Mouse (Mus musculus): ENCODE measurements around the gene Fgfr2. TPM values are rescaled to one million over a fixed set of nuclear protein-coding genes. Genes with fewer than 3 reads are reported as not detected.

Gene Fgfr2
- polyA plus RNA-seq, 1 experiment: 0.17 TPM

- no peaks in the 10 kb centered on the region for H3K36me3 ChIP-seq (ENCODE audit: control insufficient read depth, insufficient read depth)
- H3K4me2 ChIP-seq (ENCODE audit: low read depth): no peak overlapping the region
- no peaks in the 10 kb centered on the region for H3K27me3 ChIP-seq (ENCODE audit: control insufficient read depth, insufficient read depth, insufficient read length)
- no peak overlapping the region for H3ac ChIP-seq (ENCODE audit: control insufficient read depth, insufficient read length)
- TF ChIP-seq MYOG (IDR thresholded peaks at IDR 0.05; ENCODE audit: control insufficient read depth in 1 of 3, insufficient read depth in 1 of 3, insufficient read length in 2 of 3, low read depth in 2 of 3) (no peak), REST (IDR thresholded peaks at IDR 0.05; ENCODE audit: insufficient read depth, insufficient read length) (no peak), USF1 (IDR thresholded peaks at IDR 0.05; ENCODE audit: low read depth) (no peak), CEBPB (IDR thresholded peaks at IDR 0.05; ENCODE audit: insufficient read depth, poor library complexity, severe bottlenecking) (no peak), POLR2AphosphoS2 (IDR thresholded peaks at IDR 0.05; ENCODE audit: insufficient read length, low read depth) (no peak), TCF3 (IDR thresholded peaks at IDR 0.05; ENCODE audit: insufficient read length, low read depth) (no peak), MAX (IDR thresholded peaks at IDR 0.05; ENCODE audit: low read depth) (no peak), SRF (IDR thresholded peaks at IDR 0.05; ENCODE audit: control insufficient read depth, insufficient read length, low read depth) (no peak), POLR2A (IDR thresholded peaks at IDR 0.05; ENCODE audit: insufficient read length, low read depth) (no peak), E2F4 (IDR thresholded peaks at IDR 0.05; ENCODE audit: insufficient read depth) (no peak), MYOD1 (IDR thresholded peaks at IDR 0.05; ENCODE audit: control insufficient read depth in 1 of 3, insufficient read length in 2 of 3, low read depth in 2 of 3) (no peak), TCF12 (IDR thresholded peaks at IDR 0.05; ENCODE audit: insufficient read depth, poor library complexity, severe bottlenecking) (no peak)
- no peaks in the 10 kb centered on the region for H3K79me2 ChIP-seq (ENCODE audit: control insufficient read depth, insufficient read depth)
- no peak overlapping the region for H3K4me3 ChIP-seq
Measured at GRCm38 (mm10) chr7:132415866-132416265, 707.3 kb downstream of the Fgfr2 start.

GRCm38 (mm10) chr7:132412520-132412919, 710.6 kb downstream of the Fgfr2 start:
- Histone ChIP-seq H3K27me3 (ENCODE audit: control insufficient read depth, insufficient read depth, insufficient read length) (no peaks in the 10 kb centered on the region), H3K4me2 (ENCODE audit: low read depth) (no peak overlapping the region), H3K36me3 (ENCODE audit: control insufficient read depth, insufficient read depth) (no peaks in the 10 kb centered on the region), H3ac (ENCODE audit: control insufficient read depth, insufficient read length) (no peak overlapping the region), H3K79me2 (ENCODE audit: control insufficient read depth, insufficient read depth) (no peaks in the 10 kb centered on the region), H3K4me3 (no peak overlapping the region)
- TF ChIP-seq POLR2AphosphoS2 (IDR thresholded peaks at IDR 0.05; ENCODE audit: insufficient read length, low read depth) (no peak), REST (IDR thresholded peaks at IDR 0.05; ENCODE audit: insufficient read depth, insufficient read length) (no peak), MYOD1 (IDR thresholded peaks at IDR 0.05; ENCODE audit: control insufficient read depth in 1 of 3, insufficient read length in 2 of 3, low read depth in 2 of 3) (no peak), TCF12 (IDR thresholded peaks at IDR 0.05; ENCODE audit: insufficient read depth, poor library complexity, severe bottlenecking) (no peak), USF1 (IDR thresholded peaks at IDR 0.05; ENCODE audit: low read depth) (no peak), CEBPB (IDR thresholded peaks at IDR 0.05; ENCODE audit: insufficient read depth, poor library complexity, severe bottlenecking) (no peak), SRF (IDR thresholded peaks at IDR 0.05; ENCODE audit: control insufficient read depth, insufficient read length, low read depth) (no peak), E2F4 (IDR thresholded peaks at IDR 0.05; ENCODE audit: insufficient read depth) (no peak), MAX (IDR thresholded peaks at IDR 0.05; ENCODE audit: low read depth) (no peak), TCF3 (IDR thresholded peaks at IDR 0.05; ENCODE audit: insufficient read length, low read depth) (no peak), POLR2A (IDR thresholded peaks at IDR 0.05; ENCODE audit: insufficient read length, low read depth) (no peak)

GRCm38 (mm10) chr7:132411708-132412107, 711.4 kb downstream of the Fgfr2 start:
- Histone ChIP-seq H3K36me3 (ENCODE audit: control insufficient read depth, insufficient read depth) (no peaks in the 10 kb centered on the region), H3K4me3 (no peak overlapping the region), H3K27me3 (ENCODE audit: control insufficient read depth, insufficient read depth, insufficient read length) (no peaks in the 10 kb centered on the region), H3K79me2 (ENCODE audit: control insufficient read depth, insufficient read depth) (no peaks in the 10 kb centered on the region), H3K4me2 (ENCODE audit: low read depth) (no peak overlapping the region), H3ac (ENCODE audit: control insufficient read depth, insufficient read length) (no peak overlapping the region)
- no peak for TF ChIP-seq USF1 (IDR thresholded peaks at IDR 0.05; ENCODE audit: low read depth)

GRCm38 (mm10) chr7:132410958-132411357, 712.2 kb downstream of the Fgfr2 start:
- Histone ChIP-seq H3ac (ENCODE audit: control insufficient read depth, insufficient read length) (no peak overlapping the region), H3K4me3 (no peak overlapping the region), H3K4me2 (ENCODE audit: low read depth) (no peak overlapping the region), H3K27me3 (ENCODE audit: control insufficient read depth, insufficient read depth, insufficient read length) (no peaks in the 10 kb centered on the region), H3K79me2 (ENCODE audit: control insufficient read depth, insufficient read depth) (no peaks in the 10 kb centered on the region), H3K36me3 (ENCODE audit: control insufficient read depth, insufficient read depth) (no peaks in the 10 kb centered on the region)
- TF ChIP-seq POLR2A (IDR thresholded peaks at IDR 0.05; ENCODE audit: insufficient read length, low read depth) (no peak), USF1 (IDR thresholded peaks at IDR 0.05; ENCODE audit: low read depth) (no peak), REST (IDR thresholded peaks at IDR 0.05; ENCODE audit: insufficient read depth, insufficient read length) (no peak), POLR2AphosphoS2 (IDR thresholded peaks at IDR 0.05; ENCODE audit: insufficient read length, low read depth) (no peak), CEBPB (IDR thresholded peaks at IDR 0.05; ENCODE audit: insufficient read depth, poor library complexity, severe bottlenecking) (no peak), MYOG (IDR thresholded peaks at IDR 0.05; ENCODE audit: control insufficient read depth in 1 of 3, insufficient read depth in 1 of 3, insufficient read length in 2 of 3, low read depth in 2 of 3) (no peak), TCF3 (IDR thresholded peaks at IDR 0.05; ENCODE audit: insufficient read length, low read depth) (no peak), E2F4 (IDR thresholded peaks at IDR 0.05; ENCODE audit: insufficient read depth) (no peak), TCF12 (IDR thresholded peaks at IDR 0.05; ENCODE audit: insufficient read depth, poor library complexity, severe bottlenecking) (no peak)

GRCm38 (mm10) chr7:132409890-132410289, 713.3 kb downstream of the Fgfr2 start:
- no peaks in the 10 kb centered on the region for H3K27me3 ChIP-seq (ENCODE audit: control insufficient read depth, insufficient read depth, insufficient read length)
- no peaks in the 10 kb centered on the region for H3K36me3 ChIP-seq (ENCODE audit: control insufficient read depth, insufficient read depth)
- H3K79me2 ChIP-seq (ENCODE audit: control insufficient read depth, insufficient read depth): no peaks in the 10 kb centered on the region
- H3ac ChIP-seq (ENCODE audit: control insufficient read depth, insufficient read length): no peak overlapping the region
- no peak overlapping the region for H3K4me2 ChIP-seq (ENCODE audit: low read depth)
- H3K4me3 ChIP-seq: no peak overlapping the region
- TF ChIP-seq POLR2A (IDR thresholded peaks at IDR 0.05; ENCODE audit: insufficient read length, low read depth) (no peak), MYOD1 (IDR thresholded peaks at IDR 0.05; ENCODE audit: control insufficient read depth in 1 of 3, insufficient read length in 2 of 3, low read depth in 2 of 3) (no peak), MYOG (IDR thresholded peaks at IDR 0.05; ENCODE audit: control insufficient read depth in 1 of 3, insufficient read depth in 1 of 3, insufficient read length in 2 of 3, low read depth in 2 of 3) (no peak), E2F4 (IDR thresholded peaks at IDR 0.05; ENCODE audit: insufficient read depth) (no peak), TCF3 (IDR thresholded peaks at IDR 0.05; ENCODE audit: insufficient read length, low read depth) (no peak), SRF (IDR thresholded peaks at IDR 0.05; ENCODE audit: control insufficient read depth, insufficient read length, low read depth) (no peak), TCF12 (IDR thresholded peaks at IDR 0.05; ENCODE audit: insufficient read depth, poor library complexity, severe bottlenecking) (no peak), POLR2AphosphoS2 (IDR thresholded peaks at IDR 0.05; ENCODE audit: insufficient read length, low read depth) (no peak), CEBPB (IDR thresholded peaks at IDR 0.05; ENCODE audit: insufficient read depth, poor library complexity, severe bottlenecking) (no peak), MAX (IDR thresholded peaks at IDR 0.05; ENCODE audit: low read depth) (no peak), USF1 (IDR thresholded peaks at IDR 0.05; ENCODE audit: low read depth) (no peak), REST (IDR thresholded peaks at IDR 0.05; ENCODE audit: insufficient read depth, insufficient read length) (no peak)
